Mouse (Mus musculus) ES-E14 (cell line): ENCODE measurements around the gene Dnajc5g. TPM values are rescaled to one million over a fixed set of nuclear protein-coding genes. Genes with fewer than 3 reads are reported as not detected.

Experiments used
- DNase-seq: peaks from one replicate; pipeline ENCODE4 v3.0.0-alpha.2; 2013; ENCODE audit warnings: low read depth, low spot score
- H3K27ac ChIP-seq: 2 replicates; pipeline ENCODE4 v1.5.1; 2012; ENCODE audit warnings: low read depth, mild to moderate bottlenecking, low read length, moderate library complexity, mixed read lengths; ENCODE audit not compliant: poor library complexity, insufficient read depth, severe bottlenecking
- H3K36me3 ChIP-seq: 2 replicates; pipeline ENCODE4 v1.6.1; 2012; ENCODE audit warnings: mild to moderate bottlenecking, low read length, moderate library complexity, mixed read lengths; ENCODE audit not compliant: control insufficient read depth, poor library complexity, insufficient read depth, severe bottlenecking
- H3K4me1 ChIP-seq, 2 experiments: fragments of 150-350 bp in 1 of 2; sonication (generic) in 1 of 2; 2 replicates each; pipeline ENCODE4 v1.6.1; 2012; ENCODE audit warnings: low read length in 2 of 2, mild to moderate bottlenecking in 1 of 2, mixed read lengths in 1 of 2; ENCODE audit not compliant: control insufficient read depth in 2 of 2, insufficient read depth in 2 of 2, poor library complexity in 1 of 2
- H3K4me3 ChIP-seq, 2 experiments: fragments of 150-350 bp in 1 of 2; sonication (generic) in 1 of 2; 2 replicates each; pipeline ENCODE4 v1.5.1; 2012; ENCODE audit warnings: low read length in 2 of 2, low read depth in 1 of 2, mild to moderate bottlenecking in 1 of 2, mixed read lengths in 1 of 2; ENCODE audit not compliant: insufficient read depth in 1 of 2, poor library complexity in 1 of 2, severe bottlenecking in 1 of 2
- H3K9ac ChIP-seq: 2 replicates; pipeline ENCODE4 v1.6.1; 2012; ENCODE audit warnings: low read depth, mild to moderate bottlenecking, low read length, mixed read lengths; ENCODE audit not compliant: poor library complexity, insufficient read depth, severe bottlenecking
- H3K9me3 ChIP-seq: fragments of 150-350 bp; sonication (generic); 2 replicates; pipeline ENCODE4 v1.6.1; 2012; ENCODE audit warnings: low read depth, mild to moderate bottlenecking, low read length; ENCODE audit not compliant: control insufficient read depth, insufficient read depth
- CHD2 ChIP-seq: IDR thresholded peaks from 2 replicates; pipeline ENCODE4 v1.6.1; 2014; ENCODE audit warnings: mild to moderate bottlenecking, low read depth, low read length, inconsistent platforms
- HCFC1 ChIP-seq: IDR thresholded peaks from 2 replicates; pipeline ENCODE4 v1.6.1; 2012; ENCODE audit warnings: low read length, inconsistent platforms, borderline replicate concordance; ENCODE audit not compliant: insufficient read depth
- MAFK ChIP-seq: IDR thresholded peaks from 2 replicates; pipeline ENCODE4 v1.6.1; 2014; ENCODE audit warnings: mild to moderate bottlenecking, low read depth, low read length, inconsistent platforms; ENCODE audit not compliant: insufficient read depth
- ZC3H11A ChIP-seq: IDR thresholded peaks from 2 replicates; pipeline ENCODE4 v1.6.1; 2012; ENCODE audit warnings: low read depth, mild to moderate bottlenecking, inconsistent platforms, low read length, borderline replicate concordance
- ZNF384 ChIP-seq: IDR thresholded peaks from 2 replicates; pipeline ENCODE4 v1.6.1; 2012; ENCODE audit warnings: low read depth, low read length, inconsistent platforms
- in situ Hi-C, 2 experiments: fragments of 600-800 bp; cut with MboI; formaldehyde crosslinking; loops; one replicate each; pipeline ENCODE4 v1.15.1; 2025; ENCODE audit warnings: low sequenced_read_pairs in 2 of 2, inconsistent platforms in 1 of 2; ENCODE audit not compliant: unreplicated experiment in 2 of 2
- total RNA-seq: library from RNA; depleted of rRNA; stranded (reverse); fragments of 300-350 nt; gene quantifications from 2 replicates; pipeline ENCODE4 v1.2.3, GENCODE M21; 2012

The Dnajc5g gene
- total RNA-seq, 1 experiment, result 0.67 TPM

DNA sequence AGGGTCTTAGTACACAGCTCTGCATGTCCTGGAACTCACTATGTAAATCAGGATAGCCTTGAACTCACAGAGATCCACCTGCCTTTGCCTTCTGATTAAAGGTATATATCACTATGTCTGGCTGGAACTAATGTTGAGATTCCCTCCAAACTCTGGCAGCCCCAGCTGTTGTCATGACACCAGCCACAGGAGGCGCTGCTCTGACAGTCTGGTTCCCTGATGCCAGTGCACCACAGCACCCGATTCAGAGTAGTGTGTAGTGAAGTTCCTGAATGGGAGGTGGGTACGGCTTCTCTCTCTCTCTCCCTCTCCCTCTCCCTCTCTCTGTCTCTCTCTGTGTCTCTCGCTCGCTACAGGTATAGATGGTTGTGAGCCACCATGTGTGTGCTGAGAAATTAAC is 23.7 kb upstream of the Dnajc5g start:
- no peak for DNase-seq
- H3K9me3 ChIP-seq, result no peaks in the 10 kb centered on the region
- H3K27ac ChIP-seq, result no peak overlapping the region
- TF ChIP-seq ZC3H11A (no peak), MAFK (no peak), ZNF384 (no peak), HCFC1 (no peak), CHD2 (no peak)
- H3K9ac ChIP-seq, result no peak overlapping the region
- peaks cover 15% of the 10 kb centered on the region for H3K36me3 ChIP-seq
- no peaks in the 10 kb centered on the region for H3K4me1 ChIP-seq
- H3K4me3 ChIP-seq, result no peak overlapping the region
- in situ Hi-C loops, result no loop called here

DNA sequence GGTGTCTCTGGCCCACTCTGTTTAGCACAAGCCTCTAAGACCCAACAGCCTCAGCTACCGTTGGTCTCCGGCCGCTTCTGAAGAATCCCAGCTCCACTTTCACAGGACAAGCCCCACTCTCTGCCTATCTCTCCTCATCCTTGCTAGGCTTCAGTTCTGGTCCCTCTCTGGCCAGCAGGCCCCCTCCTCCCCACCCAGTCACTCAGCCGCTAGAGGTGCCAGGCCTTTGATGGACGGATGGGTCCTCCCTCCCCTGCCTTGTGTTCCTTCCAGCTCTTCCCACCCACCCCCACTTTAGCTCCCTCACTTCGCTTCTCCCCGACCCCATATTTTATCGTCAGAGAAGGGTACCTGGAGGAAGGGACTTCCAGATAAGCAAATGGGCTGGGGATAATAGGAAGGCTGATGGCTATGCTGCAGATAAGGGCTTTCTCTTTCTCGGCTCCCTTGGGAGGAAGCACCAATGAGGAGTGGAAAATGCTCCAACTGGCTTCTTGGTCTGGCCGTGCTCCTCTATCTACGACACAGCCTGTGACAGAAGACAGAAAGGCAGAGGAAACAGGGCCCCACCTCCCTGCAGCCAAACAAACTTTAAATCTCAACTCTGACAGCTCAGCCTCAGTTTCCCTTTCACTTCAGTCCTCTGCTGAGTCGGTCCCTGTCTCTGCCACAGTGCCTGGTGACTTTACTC is 23.0 kb upstream of the Dnajc5g start:
- H3K4me1 ChIP-seq, result no peaks in the 10 kb centered on the region
- in situ Hi-C loops, result no loop called here
- H3K36me3 ChIP-seq, result peaks cover 7% of the 10 kb centered on the region
- TF ChIP-seq ZC3H11A, result no peak
- TF ChIP-seq CHD2, result no peak
- TF ChIP-seq HCFC1, result no peak
- no peak for TF ChIP-seq ZNF384
- TF ChIP-seq MAFK, result no peak
- H3K9me3 ChIP-seq, result no peaks in the 10 kb centered on the region
- H3K4me3 ChIP-seq, result no peak overlapping the region
- no peak overlapping the region for H3K27ac ChIP-seq
- no peak overlapping the region for H3K9ac ChIP-seq
- no peak for DNase-seq

DNA sequence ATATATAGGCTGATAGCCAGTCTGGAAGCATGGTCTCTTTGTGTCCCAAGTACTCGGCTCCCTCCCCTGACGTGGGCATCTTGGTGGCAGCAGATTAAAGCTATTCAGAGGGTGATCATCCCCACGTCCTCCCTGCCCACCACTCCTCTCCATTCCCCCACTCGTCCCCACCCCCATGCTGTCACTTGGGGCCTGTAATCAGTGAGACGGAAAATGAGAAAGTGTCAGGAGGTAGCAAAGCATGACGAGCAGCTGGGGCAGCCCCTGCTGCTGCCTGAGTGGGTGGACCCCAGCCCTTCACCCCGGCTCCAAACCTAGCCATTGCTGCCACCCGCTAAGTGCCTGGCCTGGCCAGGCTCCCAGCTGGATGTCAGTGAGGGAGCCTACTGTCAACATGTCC is 22.1 kb upstream of the Dnajc5g start:
- H3K4me3 ChIP-seq, result no peak overlapping the region

DNA sequence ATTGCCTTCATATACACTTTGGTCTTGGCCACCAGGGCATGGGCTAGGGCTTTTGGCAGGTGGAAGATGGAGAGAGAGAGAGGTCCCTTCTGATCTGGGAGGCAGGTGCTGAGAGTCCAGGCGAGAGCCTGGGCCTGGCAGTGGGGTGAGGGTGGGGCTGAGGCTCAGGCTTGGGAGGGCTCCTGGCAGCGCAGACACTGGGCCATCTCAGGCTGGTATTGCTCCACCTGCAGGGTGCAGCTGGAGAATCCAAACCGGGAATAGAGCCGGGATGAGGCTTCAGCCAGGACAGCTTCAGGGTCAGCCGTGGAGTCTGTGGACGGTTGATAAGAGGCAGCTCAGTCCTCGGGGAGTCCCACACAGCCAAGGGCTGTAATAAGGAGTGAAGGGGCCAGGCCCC is 19.5 kb upstream of the Dnajc5g start:
- no peak overlapping the region for H3K27ac ChIP-seq
- no peaks in the 10 kb centered on the region for H3K36me3 ChIP-seq
- TF ChIP-seq CHD2 (no peak), MAFK (no peak), ZC3H11A (no peak), HCFC1 (no peak), ZNF384 (no peak)
- no peak overlapping the region for H3K4me3 ChIP-seq
- no peaks in the 10 kb centered on the region for H3K9me3 ChIP-seq
- H3K4me1 ChIP-seq, result peaks cover 0 to 2% of the 10 kb centered on the region in 2 experiments; a peak in 1 of 4 replicates
- in situ Hi-C loops, result no loop called here
- no peak overlapping the region for H3K9ac ChIP-seq
- no peak for DNase-seq

More for the DNA sequence above, 22.1 kb upstream of the Dnajc5g start:
- in situ Hi-C loops, result no loop called here
- Histone ChIP-seq H3K27ac (no peak overlapping the region), H3K9ac (no peak overlapping the region), H3K9me3 (no peaks in the 10 kb centered on the region), H3K36me3 (no peaks in the 10 kb centered on the region; the same call in 1 of the 2 replicates), H3K4me1 (no peaks in the 10 kb centered on the region)
- DNase-seq, result no peak
- TF ChIP-seq MAFK (no peak), CHD2 (no peak), ZNF384 (no peak), ZC3H11A (no peak), HCFC1 (no peak)

DNA sequence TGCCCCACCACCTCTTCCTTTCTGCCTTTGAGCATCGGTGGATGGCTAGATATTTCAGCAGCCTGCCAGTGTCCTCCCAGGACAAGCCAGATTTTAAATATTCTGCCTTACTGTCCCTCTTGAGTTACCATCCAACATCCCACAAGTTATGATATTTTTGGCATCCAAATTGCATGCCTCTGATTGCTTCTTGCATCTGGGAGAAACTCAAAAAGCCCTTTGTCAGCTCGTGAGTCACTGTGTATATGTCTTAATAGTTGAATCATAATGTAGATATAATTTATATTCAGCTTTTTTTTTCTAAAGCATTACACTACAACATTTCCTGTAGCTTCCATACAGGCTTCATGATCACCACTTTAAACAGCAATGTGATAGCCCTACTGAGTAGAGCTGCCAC is 19.0 kb upstream of the Dnajc5g start:
- in situ Hi-C loops, result no loop called here
- Histone ChIP-seq H3K27ac (no peak overlapping the region), H3K4me1 (peaks cover 0 to 2% of the 10 kb centered on the region in 2 experiments; a peak in 1 of 4 replicates), H3K36me3 (no peaks in the 10 kb centered on the region), H3K9me3 (no peaks in the 10 kb centered on the region), H3K4me3 (no peak overlapping the region), H3K9ac (no peak overlapping the region)
- TF ChIP-seq ZC3H11A, result no peak
- no peak for TF ChIP-seq HCFC1
- TF ChIP-seq ZNF384, result no peak
- no peak for TF ChIP-seq MAFK
- TF ChIP-seq CHD2, result no peak
- no peak for DNase-seq
